Mouse (Mus musculus): Measurements from ENCODE around the gene Cbr3. TPM values are rescaled to one million over a fixed set of nuclear protein-coding genes. Genes with fewer than 3 reads are reported as not detected.

Gene Cbr3
- polyA plus RNA-seq, 1 experiment, result 11.5 TPM

DNA sequence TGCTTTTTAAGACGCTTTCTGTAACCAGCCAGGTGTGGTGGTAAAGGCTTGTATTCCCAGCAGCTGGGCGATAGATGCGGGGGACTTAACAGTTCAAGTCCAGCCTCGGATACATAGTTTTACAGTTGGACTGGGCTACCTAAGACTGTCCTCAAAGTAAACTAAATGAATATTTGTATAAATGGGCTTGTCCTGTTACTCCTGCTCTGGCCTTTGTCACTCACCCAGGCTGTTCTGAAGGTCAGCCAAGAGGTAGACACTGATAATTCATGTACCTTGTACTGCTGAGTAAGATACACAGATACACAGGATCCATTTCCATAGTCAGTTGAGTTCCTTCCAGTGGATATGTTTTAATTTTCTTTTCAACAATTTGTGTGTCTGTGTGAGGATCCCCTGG, 43.2 kb downstream of the Cbr3 start:
- Histone ChIP-seq H3K4me2 (ENCODE audit: low read depth) (no peak overlapping the region), H3K27me3 (ENCODE audit: control insufficient read depth, insufficient read depth, insufficient read length) (no peaks in the 10 kb centered on the region), H3K79me2 (ENCODE audit: control insufficient read depth, insufficient read depth) (no peaks in the 10 kb centered on the region), H3K36me3 (ENCODE audit: control insufficient read depth, insufficient read depth) (no peaks in the 10 kb centered on the region), H3ac (ENCODE audit: control insufficient read depth, insufficient read length) (no peak overlapping the region), H3K4me3 (no peak overlapping the region)
- TF ChIP-seq USF1 (IDR thresholded peaks at IDR 0.05; ENCODE audit: low read depth) (no peak), POLR2AphosphoS2 (IDR thresholded peaks at IDR 0.05; ENCODE audit: insufficient read length, low read depth) (no peak), MAX (IDR thresholded peaks at IDR 0.05; ENCODE audit: low read depth) (no peak), MYOD1 (IDR thresholded peaks at IDR 0.05; ENCODE audit: control insufficient read depth in 1 of 3, insufficient read length in 2 of 3, low read depth in 2 of 3) (no peak), POLR2A (IDR thresholded peaks at IDR 0.05; ENCODE audit: insufficient read length, low read depth) (no peak), MYOG (IDR thresholded peaks at IDR 0.05; ENCODE audit: control insufficient read depth in 1 of 3, insufficient read depth in 1 of 3, insufficient read length in 2 of 3, low read depth in 2 of 3) (no peak), REST (IDR thresholded peaks at IDR 0.05; ENCODE audit: insufficient read depth, insufficient read length) (no peak), TCF3 (IDR thresholded peaks at IDR 0.05; ENCODE audit: insufficient read length, low read depth) (no peak), E2F4 (IDR thresholded peaks at IDR 0.05; ENCODE audit: insufficient read depth) (no peak), TCF12 (IDR thresholded peaks at IDR 0.05; ENCODE audit: insufficient read depth, poor library complexity, severe bottlenecking) (no peak), CEBPB (IDR thresholded peaks at IDR 0.05; ENCODE audit: insufficient read depth, poor library complexity, severe bottlenecking) (no peak)

DNA sequence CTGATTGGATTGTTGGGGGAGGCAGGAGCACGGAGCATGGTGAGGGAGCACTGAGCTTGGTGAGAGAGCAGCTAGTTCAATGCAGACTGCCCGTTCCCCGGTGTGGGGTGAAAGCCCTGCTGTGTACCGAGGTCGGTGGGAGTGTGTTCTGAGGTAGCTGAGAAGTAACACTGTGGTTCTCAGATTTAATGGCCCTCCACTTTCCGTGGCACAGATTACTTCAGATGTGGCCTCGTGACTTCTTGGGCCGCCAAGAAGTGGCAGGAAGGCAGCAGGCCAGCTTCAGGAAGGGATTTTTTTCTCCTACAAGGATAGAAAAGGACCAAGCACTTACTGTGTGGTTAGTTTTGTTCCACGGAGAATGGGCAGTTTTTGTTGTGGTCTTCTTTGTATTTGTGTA, 45.7 kb downstream of the Cbr3 start:
- Histone ChIP-seq H3K4me2 (ENCODE audit: low read depth) (no peak overlapping the region), H3K36me3 (ENCODE audit: control insufficient read depth, insufficient read depth) (no peaks in the 10 kb centered on the region), H3K4me3 (no peak overlapping the region), H3K79me2 (ENCODE audit: control insufficient read depth, insufficient read depth) (no peaks in the 10 kb centered on the region), H3K27me3 (ENCODE audit: control insufficient read depth, insufficient read depth, insufficient read length) (no peaks in the 10 kb centered on the region), H3ac (ENCODE audit: control insufficient read depth, insufficient read length) (no peak overlapping the region)
- TF ChIP-seq POLR2AphosphoS2 (IDR thresholded peaks at IDR 0.05; ENCODE audit: insufficient read length, low read depth) (no peak), MAX (IDR thresholded peaks at IDR 0.05; ENCODE audit: low read depth) (no peak), USF1 (IDR thresholded peaks at IDR 0.05; ENCODE audit: low read depth) (no peak), MYOG (IDR thresholded peaks at IDR 0.05; ENCODE audit: control insufficient read depth in 1 of 3, insufficient read depth in 1 of 3, insufficient read length in 2 of 3, low read depth in 2 of 3) (no peak), TCF3 (IDR thresholded peaks at IDR 0.05; ENCODE audit: insufficient read length, low read depth) (no peak), CEBPB (IDR thresholded peaks at IDR 0.05; ENCODE audit: insufficient read depth, poor library complexity, severe bottlenecking) (no peak), SRF (IDR thresholded peaks at IDR 0.05; ENCODE audit: control insufficient read depth, insufficient read length, low read depth) (no peak), POLR2A (IDR thresholded peaks at IDR 0.05; ENCODE audit: insufficient read length, low read depth) (no peak), REST (IDR thresholded peaks at IDR 0.05; ENCODE audit: insufficient read depth, insufficient read length) (no peak), E2F4 (IDR thresholded peaks at IDR 0.05; ENCODE audit: insufficient read depth) (no peak), MYOD1 (IDR thresholded peaks at IDR 0.05; ENCODE audit: control insufficient read depth in 1 of 3, insufficient read length in 2 of 3, low read depth in 2 of 3) (no peak), TCF12 (IDR thresholded peaks at IDR 0.05; ENCODE audit: insufficient read depth, poor library complexity, severe bottlenecking) (no peak)

DNA sequence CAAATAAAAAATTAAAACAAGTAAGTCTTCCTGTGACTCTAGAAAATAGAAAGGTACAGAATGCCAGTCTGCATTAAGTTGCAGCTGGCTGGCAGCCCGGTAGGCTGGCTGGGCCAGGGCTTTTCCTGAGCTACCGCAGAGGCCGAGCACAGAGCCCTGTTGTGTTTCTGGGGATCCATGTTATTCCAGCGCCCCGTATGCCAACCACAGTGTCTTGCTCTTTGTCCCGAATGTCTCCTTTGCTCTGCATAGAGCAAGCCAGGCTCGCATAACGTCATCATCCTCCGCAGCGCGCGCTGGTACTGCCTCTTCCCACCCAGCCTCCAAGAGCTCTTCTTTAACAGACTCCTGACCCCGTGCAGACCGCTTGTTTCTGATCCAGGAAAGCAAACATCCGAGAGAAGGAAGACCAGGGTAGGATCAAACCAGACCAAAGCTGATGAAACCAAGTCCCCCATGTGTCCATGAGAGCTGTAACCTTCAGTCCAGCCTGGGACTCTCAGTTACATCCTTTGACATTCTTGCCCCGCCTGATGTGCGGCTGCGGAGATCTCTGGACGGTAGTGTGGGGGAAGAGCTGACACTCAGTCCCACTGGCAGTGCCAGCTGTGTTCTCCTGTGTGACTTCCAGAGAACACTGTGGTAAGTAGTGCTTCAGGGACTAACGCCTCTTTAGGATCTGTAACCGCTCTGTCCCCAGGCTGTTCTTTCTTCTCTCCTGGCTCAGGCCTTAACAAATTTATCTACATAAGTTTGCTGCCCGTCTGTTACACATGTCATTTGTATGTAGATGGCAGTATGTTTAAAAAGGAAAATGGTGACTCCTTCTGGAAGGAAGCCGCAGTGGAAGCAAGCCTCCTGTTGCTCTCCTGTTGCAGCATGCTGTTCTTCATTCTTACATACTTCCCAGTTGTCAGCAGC, 47.0 kb downstream of the Cbr3 start:
- no peak for TF ChIP-seq TCF3 (IDR thresholded peaks at IDR 0.05; ENCODE audit: insufficient read length, low read depth)
- no peak for TF ChIP-seq POLR2A (IDR thresholded peaks at IDR 0.05; ENCODE audit: insufficient read length, low read depth)
- no peak for TF ChIP-seq MAX (IDR thresholded peaks at IDR 0.05; ENCODE audit: low read depth)
- no peak for TF ChIP-seq TCF12 (IDR thresholded peaks at IDR 0.05; ENCODE audit: insufficient read depth, poor library complexity, severe bottlenecking)
- TF ChIP-seq E2F4 (IDR thresholded peaks at IDR 0.05; ENCODE audit: insufficient read depth), result no peak
- no peak for TF ChIP-seq SRF (IDR thresholded peaks at IDR 0.05; ENCODE audit: control insufficient read depth, insufficient read length, low read depth)
- TF ChIP-seq POLR2AphosphoS2 (IDR thresholded peaks at IDR 0.05; ENCODE audit: insufficient read length, low read depth), result no peak
- TF ChIP-seq CEBPB (IDR thresholded peaks at IDR 0.05; ENCODE audit: insufficient read depth, poor library complexity, severe bottlenecking), result no peak
- TF ChIP-seq MYOG (IDR thresholded peaks at IDR 0.05; ENCODE audit: control insufficient read depth in 1 of 3, insufficient read depth in 1 of 3, insufficient read length in 2 of 3, low read depth in 2 of 3), result no peak
- TF ChIP-seq REST (IDR thresholded peaks at IDR 0.05; ENCODE audit: insufficient read depth, insufficient read length), result no peak
- TF ChIP-seq MYOD1 (IDR thresholded peaks at IDR 0.05; ENCODE audit: control insufficient read depth in 1 of 3, insufficient read length in 2 of 3, low read depth in 2 of 3), result no peak
- TF ChIP-seq USF1 (IDR thresholded peaks at IDR 0.05; ENCODE audit: low read depth), result no peak
- Histone ChIP-seq H3K36me3 (ENCODE audit: control insufficient read depth, insufficient read depth) (no peaks in the 10 kb centered on the region), H3K4me3 (no peak overlapping the region)

DNA sequence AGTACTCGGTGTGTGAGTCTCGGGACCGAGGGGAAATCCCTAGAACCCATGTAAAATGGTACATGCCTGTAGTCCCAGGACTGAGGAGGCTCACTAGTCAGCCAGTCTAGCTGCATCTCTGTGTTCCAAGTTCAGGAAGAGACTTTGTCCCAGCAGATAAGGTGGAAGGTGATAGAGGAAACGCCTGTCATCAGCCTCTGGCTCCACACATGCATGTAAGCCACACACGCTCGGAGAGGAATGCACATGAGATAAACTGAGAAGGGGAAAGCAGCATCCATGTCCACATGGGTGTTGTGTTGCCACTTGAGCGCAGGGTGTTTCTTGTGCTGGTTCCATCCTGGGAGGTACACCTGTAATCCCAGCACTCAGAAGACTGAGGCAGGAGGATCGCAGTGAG, 48.3 kb downstream of the Cbr3 start:
- no peaks in the 10 kb centered on the region for H3K27me3 ChIP-seq (ENCODE audit: control insufficient read depth, insufficient read depth, insufficient read length)
- H3K36me3 ChIP-seq (ENCODE audit: control insufficient read depth, insufficient read depth), result no peaks in the 10 kb centered on the region
- TF ChIP-seq POLR2A (IDR thresholded peaks at IDR 0.05; ENCODE audit: insufficient read length, low read depth), result no peak
- TF ChIP-seq REST (IDR thresholded peaks at IDR 0.05; ENCODE audit: insufficient read depth, insufficient read length), result no peak
- TF ChIP-seq POLR2AphosphoS2 (IDR thresholded peaks at IDR 0.05; ENCODE audit: insufficient read length, low read depth), result no peak
- no peak for TF ChIP-seq USF1 (IDR thresholded peaks at IDR 0.05; ENCODE audit: low read depth)
- TF ChIP-seq SRF (IDR thresholded peaks at IDR 0.05; ENCODE audit: control insufficient read depth, insufficient read length, low read depth), result no peak
- no peak for TF ChIP-seq MYOD1 (IDR thresholded peaks at IDR 0.05; ENCODE audit: control insufficient read depth in 1 of 3, insufficient read length in 2 of 3, low read depth in 2 of 3)
- no peak for TF ChIP-seq MAX (IDR thresholded peaks at IDR 0.05; ENCODE audit: low read depth)
- TF ChIP-seq TCF3 (IDR thresholded peaks at IDR 0.05; ENCODE audit: insufficient read length, low read depth), result no peak
- TF ChIP-seq TCF12 (IDR thresholded peaks at IDR 0.05; ENCODE audit: insufficient read depth, poor library complexity, severe bottlenecking), result no peak
- no peak for TF ChIP-seq E2F4 (IDR thresholded peaks at IDR 0.05; ENCODE audit: insufficient read depth)
- no peak for TF ChIP-seq MYOG (IDR thresholded peaks at IDR 0.05; ENCODE audit: control insufficient read depth in 1 of 3, insufficient read depth in 1 of 3, insufficient read length in 2 of 3, low read depth in 2 of 3)
- no peak for TF ChIP-seq CEBPB (IDR thresholded peaks at IDR 0.05; ENCODE audit: insufficient read depth, poor library complexity, severe bottlenecking)
- H3K4me2 ChIP-seq (ENCODE audit: low read depth), result no peak overlapping the region
- no peak overlapping the region for H3ac ChIP-seq (ENCODE audit: control insufficient read depth, insufficient read length)
- H3K4me3 ChIP-seq, result no peak overlapping the region
- no peaks in the 10 kb centered on the region for H3K79me2 ChIP-seq (ENCODE audit: control insufficient read depth, insufficient read depth)

More for the DNA sequence above, 47.0 kb downstream of the Cbr3 start:
- Histone ChIP-seq H3K4me2 (ENCODE audit: low read depth) (no peak overlapping the region), H3ac (ENCODE audit: control insufficient read depth, insufficient read length) (no peak overlapping the region), H3K79me2 (ENCODE audit: control insufficient read depth, insufficient read depth) (no peaks in the 10 kb centered on the region), H3K27me3 (ENCODE audit: control insufficient read depth, insufficient read depth, insufficient read length) (no peaks in the 10 kb centered on the region)

Measured in myocyte (in vitro differentiated cells).